Mouse (Mus musculus) embryonic facial prominence, embryonic 10.5 days (tissue): Measurements from ENCODE around the gene Patj. TPM values are rescaled to one million over a fixed set of nuclear protein-coding genes. Genes with fewer than 3 reads are reported as not detected.
"Not testable (repeated sequence)": the region's sequence is repeated elsewhere in the genome, so short reads cannot be mapped to it uniquely, and the experiment has no call there.

Experiments
- DNase-seq: peaks from one replicate; pipeline ENCODE4 v3.0.0-alpha.2; 2017; ENCODE audit warnings: low spot score
- H3K27ac ChIP-seq: fragments of 300-500 bp; sonication (generic); replicated peaks from 2 replicates; pipeline ENCODE4 v1.5.1; 2016; ENCODE audit warnings: mild to moderate bottlenecking
- H3K27me3 ChIP-seq: fragments of 300-500 bp; sonication (generic); replicated peaks from 2 replicates; pipeline ENCODE4 v1.6.1; 2016; ENCODE audit warnings: low read depth, mild to moderate bottlenecking; ENCODE audit not compliant: poor library complexity, severe bottlenecking
- H3K36me3 ChIP-seq: fragments of 300-500 bp; sonication (generic); replicated peaks from 2 replicates; pipeline ENCODE4 v1.6.1; 2016; ENCODE audit warnings: mild to moderate bottlenecking, moderate library complexity
- H3K4me1 ChIP-seq: fragments of 300-500 bp; sonication (generic); 2 replicates; pipeline ENCODE4 v1.6.1; 2016
- H3K4me3 ChIP-seq: fragments of 300-500 bp; sonication (generic); 2 replicates; pipeline ENCODE4 v1.5.1; 2016; ENCODE audit warnings: mild to moderate bottlenecking, moderate library complexity
- H3K9me3 ChIP-seq: fragments of 300-500 bp; sonication (generic); 2 replicates; pipeline ENCODE4 v1.6.1; 2016; ENCODE audit warnings: mild to moderate bottlenecking
- WGBS: fragments of 180-500 bp; shearing (Covaris S2); methylation state at CpG from one replicate; pipeline ENCODE4 v1.1.7; 2016; 5-methylcytosine and 5-hydroxymethylcytosine counted together
- polyA plus RNA-seq: library from polyadenylated mRNA; unstranded; fragments of >200 nt; fragmentation: Nextera tagmentation; extraction: Ambion mirVana; gene quantifications from 2 replicates; pipeline ENCODE4 v1.2.1, GENCODE M21; 2016

The Patj gene
- polyA plus RNA-seq, 1 experiment from 2014 or later, result 17.8 TPM

DNA sequence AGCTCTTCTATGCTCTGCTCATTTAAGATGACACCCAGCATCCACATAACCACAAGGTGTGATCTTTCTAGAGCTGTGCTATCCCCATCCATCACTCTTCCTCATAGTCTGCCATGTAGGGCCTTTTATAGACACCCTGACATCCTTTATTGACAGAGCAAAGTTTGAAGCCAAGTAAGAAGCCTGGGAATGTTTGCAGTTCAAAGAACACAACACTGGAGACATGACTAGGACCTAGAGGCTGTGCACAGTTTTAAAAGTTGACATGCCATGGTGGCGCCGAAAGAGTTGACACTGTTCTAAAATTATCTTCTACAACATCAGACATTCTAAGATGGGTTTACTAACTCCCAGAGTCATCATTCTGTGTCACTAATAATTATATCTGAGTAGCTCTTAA lies 214.9 kb downstream of the Patj start:
- DNase-seq, result no peak
- WGBS, result 93% methylated on average over 2 of the region's 2 CpGs

DNA sequence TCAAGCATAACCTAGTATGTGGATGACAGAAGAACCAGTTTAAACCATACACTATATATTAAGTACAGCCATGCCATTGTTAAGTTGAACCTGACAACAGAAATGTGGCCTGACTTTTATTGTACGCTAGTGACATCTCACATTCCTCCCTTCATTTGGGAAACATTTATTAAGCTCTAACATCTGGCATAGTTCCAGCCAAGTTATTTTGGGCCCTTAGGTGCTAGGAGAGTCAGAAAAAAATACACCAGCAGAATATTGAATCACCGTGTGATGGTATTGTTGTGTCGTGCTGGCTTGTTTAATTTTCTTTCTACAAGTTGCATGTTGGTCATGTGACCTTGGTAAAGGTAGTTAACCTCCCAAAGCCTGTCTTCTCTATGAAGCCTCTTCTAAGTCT lies 218.8 kb downstream of the Patj start:
- no peak for DNase-seq
- Histone ChIP-seq H3K27me3 (no peaks in the 10 kb centered on the region), H3K4me1 (no peaks in the 10 kb centered on the region), H3K9me3 (no peaks in the 10 kb centered on the region), H3K27ac (no peak overlapping the region), H3K4me3 (no peak overlapping the region), H3K36me3 (no peaks in the 10 kb centered on the region)
- WGBS, result 89% methylated on average over 3 of the region's 3 CpGs

More for the DNA sequence above, 214.9 kb downstream of the Patj start:
- Histone ChIP-seq H3K36me3 (no peaks in the 10 kb centered on the region), H3K9me3 (no peaks in the 10 kb centered on the region), H3K27ac (no peak overlapping the region), H3K4me1 (no peaks in the 10 kb centered on the region), H3K4me3 (no peak overlapping the region), H3K27me3 (no peaks in the 10 kb centered on the region)

DNA sequence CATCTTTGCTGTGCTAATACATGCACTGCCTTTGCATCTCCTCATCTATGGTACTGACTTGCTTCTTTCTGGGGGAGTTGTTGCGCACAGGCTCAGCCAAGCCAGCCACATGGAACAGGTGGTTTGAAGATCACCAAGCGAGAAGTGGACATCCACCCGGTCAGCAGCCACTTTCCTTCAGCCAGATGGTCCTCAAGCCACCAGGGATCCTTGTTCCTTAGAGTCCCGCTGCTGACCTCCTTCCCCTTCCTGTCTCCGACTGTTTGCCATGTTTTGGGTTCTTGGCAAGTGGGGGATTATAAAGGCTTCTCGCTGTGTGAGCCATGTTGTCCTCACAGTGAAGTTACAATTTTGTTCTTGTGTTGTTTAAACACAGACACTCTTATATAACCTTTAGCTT lies 223.6 kb downstream of the Patj start:
- no peaks in the 10 kb centered on the region for H3K36me3 ChIP-seq
- 82% methylated on average over 6 of the region's 6 CpGs for WGBS
- H3K4me3 ChIP-seq, result no peak overlapping the region
- DNase-seq, result no peak
- no peaks in the 10 kb centered on the region for H3K9me3 ChIP-seq
- peaks cover 9% of the 10 kb centered on the region; the same call in 1 of the 2 replicates for H3K4me1 ChIP-seq
- no peak overlapping the region for H3K27ac ChIP-seq
- H3K27me3 ChIP-seq, result no peaks in the 10 kb centered on the region

DNA sequence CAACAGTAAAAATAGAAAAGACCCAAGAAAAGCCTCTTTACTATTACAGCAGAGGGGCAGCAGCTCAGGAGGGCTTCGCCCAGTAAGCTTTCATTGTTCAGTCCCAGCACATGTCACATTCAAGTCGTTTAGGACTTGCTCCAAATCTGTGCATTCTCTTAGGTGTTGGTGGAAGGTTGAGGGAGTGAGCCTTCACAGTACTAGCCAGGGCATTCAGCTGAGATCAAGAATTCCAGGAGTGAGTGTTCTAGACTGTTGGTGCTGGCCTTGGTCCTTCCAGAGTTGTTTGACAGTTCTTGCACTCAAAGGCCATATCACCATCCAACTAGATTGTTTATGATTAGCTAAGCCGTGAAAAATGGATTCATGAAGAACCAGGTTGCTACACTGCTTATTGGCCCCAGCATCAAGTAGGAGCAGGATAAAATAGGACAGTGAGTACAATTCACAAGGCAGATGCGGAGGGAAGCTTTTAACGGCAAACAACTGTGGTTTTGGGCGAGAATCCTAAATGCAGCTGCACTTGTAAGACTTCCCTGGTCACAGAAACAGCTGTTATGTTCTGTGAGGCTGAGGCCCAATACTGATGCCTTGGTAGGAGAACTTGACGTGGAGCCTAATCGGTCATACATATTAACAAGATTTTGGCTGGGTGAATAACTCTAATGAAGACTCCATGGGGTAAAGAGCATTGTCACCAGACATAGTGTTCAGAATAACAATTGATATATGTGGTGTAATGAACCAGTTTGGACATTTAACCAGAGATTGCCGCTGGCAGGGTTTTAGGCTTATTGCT lies 225.6 kb downstream of the Patj start:
- no peaks in the 10 kb centered on the region for H3K9me3 ChIP-seq
- 85% methylated on average over 9 of the region's 9 CpGs for WGBS
- peaks cover 9% of the 10 kb centered on the region; the same call in 1 of the 2 replicates for H3K4me1 ChIP-seq
- no peaks in the 10 kb centered on the region for H3K36me3 ChIP-seq
- H3K27ac ChIP-seq, result no peak overlapping the region
- no peak for DNase-seq
- no peak overlapping the region for H3K4me3 ChIP-seq
- no peaks in the 10 kb centered on the region for H3K27me3 ChIP-seq

DNA sequence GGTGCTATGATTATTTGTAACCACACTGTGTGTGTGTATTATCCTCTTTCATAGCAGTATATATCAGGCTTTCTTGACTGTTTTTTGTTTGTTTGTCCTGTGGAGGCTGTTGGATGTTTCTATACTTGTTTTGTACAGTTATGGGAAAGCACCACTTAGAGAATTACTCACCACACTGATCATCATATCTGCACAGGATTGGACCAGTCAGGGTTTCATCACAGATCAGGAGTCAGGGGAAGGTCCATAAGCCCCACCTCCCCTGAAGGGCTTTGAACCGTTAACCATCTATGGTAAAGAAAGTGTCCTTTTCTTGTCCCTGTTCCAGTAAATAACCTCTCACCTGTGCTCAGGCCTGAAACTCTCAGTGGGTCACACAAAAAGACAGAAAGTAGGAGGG lies 226.6 kb downstream of the Patj start:
- H3K4me3 ChIP-seq, result no peak overlapping the region
- H3K9me3 ChIP-seq, result no peaks in the 10 kb centered on the region
- DNase-seq, result no peak
- 69% methylated on average over 1 of the region's 1 CpGs for WGBS
- no peak overlapping the region for H3K27ac ChIP-seq
- no peaks in the 10 kb centered on the region for H3K27me3 ChIP-seq
- no peaks in the 10 kb centered on the region for H3K36me3 ChIP-seq
- peaks cover 9% of the 10 kb centered on the region; the same call in 1 of the 2 replicates for H3K4me1 ChIP-seq

DNA sequence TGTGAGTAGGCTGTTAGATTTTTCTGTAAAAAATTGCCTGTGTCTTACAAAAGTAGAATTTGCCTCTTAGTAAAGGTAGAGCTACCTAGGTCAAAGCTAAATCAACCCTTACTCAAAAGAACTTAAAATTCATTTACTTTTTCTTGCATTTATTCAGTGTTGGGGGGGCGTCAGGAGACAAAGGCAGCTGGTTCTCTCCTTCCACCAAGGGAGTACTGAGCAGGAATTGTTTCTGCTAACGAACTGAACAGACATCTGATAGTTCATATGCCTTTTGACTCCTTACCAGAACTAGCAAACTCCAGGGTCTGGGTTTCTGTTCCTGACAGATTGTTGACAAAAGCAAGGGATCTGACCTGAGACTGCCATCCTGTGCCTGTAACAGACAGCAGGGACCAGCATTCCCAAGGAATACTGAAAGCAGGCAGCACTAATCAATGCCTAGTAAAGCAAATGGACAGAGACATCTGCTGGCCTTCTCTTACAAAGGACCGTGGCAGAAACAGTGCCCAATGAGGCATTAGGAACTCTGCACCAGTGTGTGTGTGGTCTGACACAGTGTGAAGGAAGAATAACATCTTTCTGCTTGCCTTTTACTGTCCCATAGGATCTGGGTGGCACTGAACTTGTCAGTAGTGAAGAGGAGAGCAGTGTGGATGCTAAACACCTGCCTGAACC lies 227.6 kb downstream of the Patj start:
- DNase-seq, result peak; percentile 38
- peak overlapping the region; percentile 12 for H3K27ac ChIP-seq
- WGBS, result 47% methylated on average over 3 of the region's 3 CpGs

DNA sequence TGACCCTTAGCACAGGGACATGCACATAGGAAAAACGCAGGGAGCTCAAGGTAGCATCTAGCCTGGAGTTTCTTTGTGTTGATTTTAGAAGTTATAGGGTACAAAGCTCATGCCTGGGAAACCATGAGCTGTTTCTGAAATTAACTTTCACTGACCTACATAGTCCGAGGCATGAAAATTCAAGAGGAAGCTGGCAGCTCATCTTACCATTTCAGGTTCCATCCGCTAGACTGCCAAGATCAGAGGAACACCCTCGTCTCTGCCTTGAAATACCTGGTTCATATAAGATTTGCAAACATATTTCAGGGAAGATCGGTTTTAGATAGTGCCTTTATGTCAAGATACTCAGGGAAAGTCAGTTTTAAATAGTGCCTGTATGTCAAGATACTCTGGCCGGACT lies 232.7 kb downstream of the Patj start:
- no peak for DNase-seq
- no peak overlapping the region for H3K27ac ChIP-seq
- H3K27me3 ChIP-seq, result no peaks in the 10 kb centered on the region
- no peaks in the 10 kb centered on the region for H3K36me3 ChIP-seq
- peaks cover 5% of the 10 kb centered on the region; the same call in 1 of the 2 replicates for H3K4me1 ChIP-seq
- no peaks in the 10 kb centered on the region for H3K9me3 ChIP-seq
- H3K4me3 ChIP-seq, result no peak overlapping the region
- WGBS, result 87% methylated on average over 6 of the region's 6 CpGs

More for the DNA sequence above, 227.6 kb downstream of the Patj start:
- Histone ChIP-seq H3K27me3 (no peaks in the 10 kb centered on the region), H3K4me3 (no peak overlapping the region), H3K4me1 (peaks cover 9% of the 10 kb centered on the region; the same call in 1 of the 2 replicates), H3K9me3 (no peaks in the 10 kb centered on the region), H3K36me3 (no peaks in the 10 kb centered on the region)

DNA sequence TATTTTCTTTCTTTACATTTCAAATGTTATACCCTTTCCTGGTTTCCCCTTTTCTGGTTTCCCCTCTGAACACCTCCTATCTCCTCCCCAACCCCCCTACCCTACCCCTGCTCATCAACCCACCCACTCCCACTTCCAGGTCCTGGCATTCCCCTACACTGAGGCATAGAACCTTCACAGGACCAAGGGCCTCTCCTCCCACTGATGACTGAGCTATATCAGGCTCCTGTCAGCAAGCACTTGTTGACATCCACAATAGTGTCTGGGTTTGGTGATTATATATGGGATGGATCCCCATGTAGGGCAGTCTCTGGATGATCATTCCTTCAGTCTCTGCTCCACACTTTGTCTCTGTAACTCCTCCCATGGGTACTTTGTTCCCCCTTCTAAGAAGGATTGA lies 233.6 kb downstream of the Patj start:
- not testable (repeated sequence) for H3K9me3 ChIP-seq, DNase-seq, H3K36me3 ChIP-seq, H3K4me3 ChIP-seq, H3K27ac ChIP-seq, H3K27me3 ChIP-seq, H3K4me1 ChIP-seq

DNA sequence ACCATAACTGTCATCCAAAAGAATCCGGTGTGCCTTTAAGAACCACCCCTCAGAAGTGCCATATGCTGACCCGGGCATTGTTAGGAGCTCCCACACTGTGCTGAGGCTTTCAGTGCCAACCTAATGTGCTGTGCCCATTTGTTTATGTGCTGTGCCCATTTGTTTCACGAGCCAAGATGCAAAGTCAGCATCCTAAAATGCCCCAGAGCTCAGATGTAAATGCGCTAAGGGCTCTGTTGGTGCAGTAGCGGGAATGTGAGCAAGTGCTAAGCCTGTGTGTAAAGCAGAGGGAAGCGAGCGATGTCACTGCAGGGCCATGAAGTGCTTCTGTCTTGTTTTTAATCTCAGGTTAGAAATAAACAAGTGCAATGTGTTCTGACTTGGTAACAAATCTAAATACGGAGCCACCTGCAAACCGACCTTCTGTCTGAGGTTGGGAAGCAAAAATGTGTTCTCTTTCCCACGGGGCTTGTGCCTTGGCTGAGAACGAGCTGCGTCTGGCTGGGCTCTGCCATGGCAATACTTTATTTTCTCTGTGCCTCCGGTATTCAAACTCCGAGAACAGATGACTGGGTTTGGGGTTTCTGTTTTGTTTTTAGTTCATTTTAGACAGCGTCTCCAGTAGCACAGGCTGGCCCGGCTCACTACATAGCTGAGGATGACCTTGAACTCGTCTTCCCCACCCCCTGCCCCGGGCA lies 239.7 kb downstream of the Patj start:
- peaks cover 12% of the 10 kb centered on the region for H3K4me1 ChIP-seq
- H3K4me3 ChIP-seq, result no peak overlapping the region
- no peaks in the 10 kb centered on the region for H3K9me3 ChIP-seq
- no peaks in the 10 kb centered on the region; the same call in 1 of the 2 replicates for H3K36me3 ChIP-seq
- WGBS, result 85% methylated on average over 18 of the region's 18 CpGs
- no peak for DNase-seq
- H3K27ac ChIP-seq, result no peak overlapping the region
- H3K27me3 ChIP-seq, result no peaks in the 10 kb centered on the region

DNA sequence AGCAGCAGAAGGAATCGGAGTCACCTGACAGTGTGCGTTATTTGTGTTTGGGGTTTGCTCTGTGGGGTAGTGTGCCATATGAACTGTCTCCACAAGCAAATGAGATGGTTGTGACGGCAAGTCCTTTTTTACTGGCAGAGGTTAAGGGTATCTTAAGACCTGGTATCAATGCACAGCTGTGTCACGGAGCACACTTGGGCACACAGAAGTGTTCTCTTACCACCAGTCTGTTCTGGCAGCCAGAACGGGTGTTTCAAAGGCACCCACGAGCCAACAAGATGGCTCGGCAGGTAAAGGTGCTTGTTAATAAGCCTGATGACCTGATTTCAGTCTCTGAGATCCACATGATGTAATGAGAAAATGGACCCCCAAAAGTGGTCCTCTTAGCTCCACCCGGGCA lies 243.1 kb downstream of the Patj start:
- no peak overlapping the region for H3K4me3 ChIP-seq
- H3K27me3 ChIP-seq, result no peaks in the 10 kb centered on the region
- no peaks in the 10 kb centered on the region; the same call in 1 of the 2 replicates for H3K36me3 ChIP-seq
- H3K27ac ChIP-seq, result no peak overlapping the region
- H3K4me1 ChIP-seq, result peaks cover 12% of the 10 kb centered on the region
- no peak for DNase-seq
- WGBS, result 94% methylated on average over 8 of the region's 8 CpGs
- H3K9me3 ChIP-seq, result no peaks in the 10 kb centered on the region

DNA sequence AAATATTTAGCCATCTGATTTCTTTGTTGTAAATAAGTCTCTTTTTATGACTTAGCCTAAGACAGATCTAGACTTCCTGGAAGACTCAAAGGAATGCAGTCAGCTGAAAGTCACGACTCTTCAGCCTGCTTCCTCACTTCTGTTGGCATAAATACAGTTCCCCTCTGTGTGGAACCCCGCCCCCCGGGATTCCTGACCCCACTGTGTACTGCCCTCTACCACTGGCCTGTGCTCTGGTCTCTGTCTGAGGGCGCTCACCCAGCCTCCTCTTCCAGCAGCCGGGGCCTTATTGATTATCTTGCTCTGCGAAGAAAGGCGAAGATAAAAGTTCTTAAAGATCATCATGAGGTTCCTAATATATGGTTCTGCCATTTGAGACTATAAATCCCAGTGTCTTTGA lies 258.1 kb downstream of the Patj start:
- 0 out of 2 replicates have a peak, but pooled peaks cover 3% of the 10 kb centered on the region for H3K36me3 ChIP-seq
- peaks cover 12% of the 10 kb centered on the region for H3K4me1 ChIP-seq
- H3K4me3 ChIP-seq, result no peak overlapping the region
- H3K9me3 ChIP-seq, result no peaks in the 10 kb centered on the region
- H3K27ac ChIP-seq, result peak overlapping the region; percentile 63; the same call in 1 of the 2 replicates
- no peak for DNase-seq
- no peaks in the 10 kb centered on the region for H3K27me3 ChIP-seq
- 66% methylated on average over 7 of the region's 7 CpGs for WGBS

DNA sequence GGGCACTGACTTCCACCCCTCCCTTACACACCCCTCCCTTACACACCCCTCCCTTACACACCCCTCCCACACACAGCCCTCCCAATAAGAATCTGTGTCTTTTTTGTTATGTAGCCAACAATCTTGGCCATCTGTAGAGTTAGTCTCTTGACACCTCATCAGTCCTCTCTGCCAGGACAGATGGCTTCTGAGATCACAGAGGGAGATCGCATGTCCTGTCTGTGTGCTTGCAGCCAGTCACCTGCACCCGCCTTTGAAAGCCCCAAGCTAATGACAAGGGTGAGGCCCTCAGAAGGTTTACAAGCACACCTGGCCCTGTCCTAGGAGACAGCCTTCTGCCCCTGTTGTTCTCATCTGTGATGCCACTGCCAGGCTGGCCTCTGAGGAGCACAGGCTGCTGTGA lies 258.8 kb downstream of the Patj start:
- H3K4me3 ChIP-seq, result no peak overlapping the region
- WGBS, result 65% methylated on average over 2 of the region's 2 CpGs
- no peak for DNase-seq
- H3K36me3 ChIP-seq, result 0 out of 2 replicates have a peak, but pooled peaks cover 3% of the 10 kb centered on the region
- H3K27ac ChIP-seq, result no peak overlapping the region
- peaks cover 12% of the 10 kb centered on the region for H3K4me1 ChIP-seq
- no peaks in the 10 kb centered on the region for H3K9me3 ChIP-seq
- no peaks in the 10 kb centered on the region for H3K27me3 ChIP-seq
